Mouse (Mus musculus): ENCODE data around the gene Vars.
"Not testable (repeated sequence)": the region's sequence is repeated elsewhere in the genome, so short reads cannot be mapped to it uniquely, and the experiment has no call there.

Vars gene

DNA sequence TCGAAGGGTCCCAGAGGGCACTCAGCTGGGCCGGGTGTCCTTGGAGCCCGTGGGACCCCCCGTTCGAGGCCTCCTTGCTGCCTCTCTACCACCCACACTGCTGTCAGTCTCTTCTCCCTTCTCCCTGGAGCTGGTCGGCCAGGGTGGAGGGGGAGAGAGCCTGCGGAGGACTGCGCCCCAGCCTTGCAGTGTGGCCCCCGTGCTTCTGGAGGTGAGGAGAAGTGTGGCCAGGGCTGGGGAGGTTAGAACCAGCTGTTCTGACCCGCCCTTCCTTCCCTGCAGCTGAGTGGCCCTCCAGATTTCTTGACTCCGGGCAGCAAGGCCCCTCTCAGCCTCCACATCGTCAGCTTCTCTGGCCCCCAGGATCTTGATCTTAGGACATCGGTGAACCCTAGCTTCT is 23.5 kb downstream of the Vars start:
- DNase-seq (ENCODE audit: low read depth): no peak

DNA sequence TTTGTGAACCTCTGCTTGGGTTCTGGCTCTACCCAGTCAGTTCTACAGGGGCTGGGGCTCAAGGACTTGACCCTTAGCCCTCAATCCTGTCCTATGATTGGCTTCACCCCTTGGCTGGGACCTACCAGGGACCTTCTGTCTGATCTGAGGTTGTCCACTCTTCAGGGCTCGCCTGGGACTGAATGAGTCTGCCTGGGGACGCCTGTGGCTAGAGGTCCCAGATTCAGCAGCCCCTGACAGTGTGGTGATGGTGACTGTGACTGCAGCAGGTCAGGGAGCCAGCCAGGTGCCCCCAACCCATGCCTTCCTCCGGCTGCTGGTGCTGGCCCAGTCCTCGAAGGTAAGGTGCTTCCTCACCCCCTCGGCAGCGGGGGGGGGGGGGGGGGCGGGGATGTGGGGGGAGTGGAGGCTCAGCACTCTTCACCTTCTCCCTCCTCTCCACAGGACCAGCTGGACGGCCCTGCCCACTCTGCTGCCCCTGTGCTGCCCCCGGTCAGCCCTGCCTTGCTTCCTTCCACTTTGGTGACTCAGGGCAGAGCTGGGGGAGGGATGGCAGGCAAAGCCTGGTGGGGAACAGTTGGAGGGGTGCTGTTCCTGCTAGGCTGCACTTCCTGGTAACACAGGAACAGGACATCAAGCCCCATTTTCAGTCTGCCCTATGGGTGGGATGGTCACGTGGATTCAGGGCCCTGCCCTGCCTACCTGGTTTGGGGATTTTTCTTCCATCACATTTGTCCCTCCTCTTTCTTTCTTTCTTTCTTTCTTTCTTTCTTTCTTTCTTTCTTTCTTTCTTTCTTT is 24.1 kb downstream of the Vars start:
- DNase-seq (ENCODE audit: low read depth): no peak

- no peak for DNase-seq (ENCODE audit: low read depth)
Measured at GRCm38 (mm10) chr17:35026206-35026605, 25.4 kb downstream of the Vars start.

DNA sequence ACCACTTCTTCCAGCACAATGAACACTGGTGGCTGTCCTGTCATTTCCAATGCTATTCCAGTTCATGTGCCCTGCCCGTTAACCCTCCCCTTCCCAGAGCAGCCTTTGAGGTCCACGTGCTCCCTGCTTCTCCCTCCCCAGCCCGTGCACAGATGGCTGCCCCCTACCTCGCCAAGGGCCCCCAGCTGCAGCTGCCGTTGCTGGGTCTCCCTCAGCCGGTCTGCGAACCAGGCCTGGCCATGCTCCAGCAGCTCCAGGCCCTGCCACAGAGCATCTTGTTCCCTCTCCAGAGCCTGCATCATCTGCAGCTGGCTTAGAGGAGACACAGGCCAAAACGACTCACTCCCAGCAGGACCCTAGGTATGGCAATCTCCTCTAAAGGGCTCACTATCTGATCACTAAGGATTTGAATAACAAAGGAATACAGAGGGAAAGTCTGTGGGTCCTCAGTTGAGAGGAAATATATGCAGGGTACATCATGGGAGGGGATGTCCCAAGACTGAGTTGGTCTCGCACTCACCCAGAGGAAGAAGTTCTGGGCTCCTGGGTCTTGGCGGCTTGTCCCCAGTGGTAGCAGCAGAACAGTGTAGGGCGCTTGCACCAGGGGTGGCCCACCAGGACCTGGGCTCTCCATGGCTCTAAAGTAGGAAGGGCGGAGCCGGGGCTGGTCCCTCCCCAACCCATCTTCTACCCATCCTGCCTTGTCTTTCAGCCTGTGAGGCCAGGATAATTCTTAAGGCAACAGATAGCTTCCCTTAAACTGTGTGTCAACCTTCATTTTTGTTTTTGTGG is 26.7 kb downstream of the Vars start, which contains the start of gene Sapcd1:
Sapcd1 (minus strand) TSS at position 740 of the 792 bp plus-strand sequence.
- DNase-seq (ENCODE audit: low read depth): no peak

DNA sequence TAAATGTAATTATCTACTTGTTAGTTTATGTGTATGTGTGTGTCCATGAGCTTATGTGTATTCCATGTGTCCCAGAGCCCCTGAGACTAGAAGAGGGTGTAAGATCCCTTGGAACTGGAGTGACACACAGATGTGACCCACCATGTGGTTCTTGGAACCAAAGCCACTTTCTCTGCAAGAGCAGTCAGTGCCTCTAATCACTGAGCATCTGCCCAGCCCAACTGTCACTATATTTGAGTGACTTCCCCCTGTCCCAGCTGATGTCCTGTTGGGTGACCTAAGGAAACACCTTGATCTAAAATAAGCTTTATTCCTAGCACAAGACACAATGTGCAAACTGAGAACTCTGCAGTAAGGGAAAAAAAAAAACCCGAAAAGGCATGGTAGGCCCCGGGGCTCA is 27.5 kb downstream of the Vars start:
- DNase-seq (ENCODE audit: low read depth): no peak

GRCm38 (mm10) chr17:35029691-35030532 is 29.1 kb downstream of the Vars start:
- no peak for DNase-seq (ENCODE audit: low read depth)

DNA sequence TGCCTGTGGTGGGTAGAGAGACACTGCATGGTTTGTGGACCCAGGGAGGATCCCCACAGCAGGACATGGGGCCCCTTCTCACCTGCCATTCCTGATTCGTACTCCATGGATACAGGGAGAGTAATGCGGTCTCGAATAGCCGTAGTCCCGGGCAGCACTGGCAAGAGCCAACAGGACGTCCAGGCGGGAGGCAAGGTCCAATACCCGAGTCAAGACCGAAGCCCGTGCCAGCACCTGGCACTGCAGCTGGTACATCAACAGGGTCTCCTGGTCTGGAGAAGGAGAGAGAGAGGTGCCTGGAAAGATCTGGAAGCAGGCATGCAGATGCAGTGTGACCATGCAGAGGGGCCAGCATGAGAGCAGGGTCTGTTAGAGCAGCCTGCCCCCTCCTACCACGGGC is 30.5 kb downstream of the Vars start:
- no peak for DNase-seq (ENCODE audit: low read depth)

- DNase-seq (ENCODE audit: low read depth): no peak
Measured at GRCm38 (mm10) chr17:35031880-35032279, 31.1 kb downstream of the Vars start.

DNA sequence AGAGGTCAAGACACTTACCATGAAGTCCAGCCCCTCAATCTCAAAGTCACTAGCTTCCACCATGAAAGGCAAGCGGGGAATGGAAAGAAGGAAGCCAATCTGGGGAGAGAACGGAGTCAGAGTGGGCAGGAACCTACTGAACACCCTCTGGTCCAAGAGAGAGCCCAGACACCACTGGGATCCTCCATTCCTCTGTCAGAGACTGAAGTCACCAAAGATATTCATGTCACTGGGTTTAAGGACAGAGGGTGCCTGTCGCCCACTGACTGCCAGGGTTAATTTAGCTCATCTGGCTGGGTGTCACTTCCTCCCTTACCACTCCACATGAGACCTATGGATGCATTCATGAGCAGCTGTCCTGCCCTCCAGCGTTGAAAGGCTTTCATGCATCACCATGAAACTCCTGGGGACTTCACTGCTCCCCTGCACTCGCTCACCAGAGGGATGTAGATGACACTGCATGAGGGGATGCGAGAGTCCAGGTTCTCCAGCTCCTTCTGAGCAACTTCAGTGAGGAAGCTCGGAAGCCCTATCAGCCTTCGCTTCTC is 31.6 kb downstream of the Vars start:
- no peak for DNase-seq (ENCODE audit: low read depth)

DNA sequence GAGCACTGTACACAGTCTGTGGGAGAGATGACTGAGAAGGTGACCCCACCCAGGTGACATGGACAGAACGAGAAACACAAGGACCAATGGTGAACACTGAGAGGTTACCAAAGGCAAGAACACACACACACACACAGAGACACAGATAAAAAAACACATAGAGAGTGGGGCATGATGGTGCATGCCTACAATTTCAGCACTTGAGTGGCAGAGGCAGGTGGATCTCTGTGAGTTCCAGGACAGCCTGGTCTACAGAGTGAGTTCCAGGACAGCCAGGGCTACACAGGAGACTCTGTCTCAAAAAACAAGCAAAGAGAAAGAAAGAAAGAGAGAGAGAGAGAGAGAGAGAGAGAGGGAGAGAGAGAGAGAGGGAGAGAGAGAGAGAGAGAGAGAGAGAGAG is 32.9 kb downstream of the Vars start:
- not testable (repeated sequence) for DNase-seq (ENCODE audit: low read depth)

DNA sequence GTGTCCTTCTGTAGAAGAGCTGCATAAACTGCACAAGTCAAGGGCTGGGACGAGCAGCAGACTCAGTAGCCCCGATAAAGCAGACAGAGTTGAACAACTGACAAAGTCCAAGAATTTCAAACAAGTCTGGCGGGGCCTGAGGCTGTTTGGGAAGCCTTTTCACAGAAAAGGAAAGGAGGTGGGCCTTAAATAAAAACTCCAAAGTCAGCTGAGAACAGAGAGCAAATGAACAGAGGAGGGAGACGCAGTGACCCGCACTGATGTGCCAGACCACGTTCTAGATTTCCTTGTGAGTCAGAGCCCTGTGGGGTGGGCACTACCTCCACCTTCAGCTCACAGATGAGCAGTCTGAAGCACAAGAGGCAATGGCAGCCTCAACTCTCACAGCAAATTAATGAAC is 34.1 kb downstream of the Vars start:
- no peak for DNase-seq (ENCODE audit: low read depth)

DNA sequence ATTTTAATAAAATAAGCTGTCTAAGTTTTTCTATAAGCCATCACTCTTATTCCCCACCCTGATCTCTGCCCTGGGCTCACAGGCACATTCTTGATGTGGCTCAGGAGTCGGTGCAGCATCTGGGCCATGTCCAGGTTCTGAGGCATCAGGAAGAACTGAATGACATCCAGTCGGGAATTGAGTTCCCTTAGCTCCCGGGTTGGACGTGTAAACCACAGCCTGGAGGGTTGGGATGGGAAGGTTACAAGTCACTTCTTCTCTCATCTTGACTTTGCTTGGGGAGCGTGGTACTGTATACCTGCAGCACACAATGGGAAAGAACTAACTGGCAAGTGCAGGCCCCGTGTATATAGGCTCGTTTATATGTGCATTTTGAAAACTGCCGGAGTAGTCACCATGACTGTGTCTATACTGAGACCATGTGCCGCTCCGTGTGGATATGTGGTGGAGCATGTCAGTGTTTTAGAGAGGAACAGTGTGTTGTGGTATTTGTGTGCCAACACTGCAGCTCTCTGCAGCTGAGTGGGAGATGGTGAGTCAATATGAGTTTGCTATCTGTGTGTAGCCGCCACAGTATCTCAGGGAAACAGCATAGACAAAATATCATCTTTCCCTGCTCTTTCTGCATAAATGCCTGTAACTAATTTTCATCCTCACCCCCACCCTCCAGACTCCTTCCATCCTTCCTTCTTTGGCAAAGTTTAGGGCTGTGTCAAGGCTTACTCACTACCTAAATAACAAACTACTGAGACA is 38.5 kb downstream of the Vars start:
- DNase-seq (ENCODE audit: low read depth): no peak

GRCm38 (mm10) chr17:35043794-35044193 is 43.0 kb downstream of the Vars start:
- DNase-seq (ENCODE audit: low read depth): no peak

GRCm38 (mm10) chr17:35044904-35045806 is 44.4 kb downstream of the Vars start:
- no peak for DNase-seq (ENCODE audit: low read depth)

DNA sequence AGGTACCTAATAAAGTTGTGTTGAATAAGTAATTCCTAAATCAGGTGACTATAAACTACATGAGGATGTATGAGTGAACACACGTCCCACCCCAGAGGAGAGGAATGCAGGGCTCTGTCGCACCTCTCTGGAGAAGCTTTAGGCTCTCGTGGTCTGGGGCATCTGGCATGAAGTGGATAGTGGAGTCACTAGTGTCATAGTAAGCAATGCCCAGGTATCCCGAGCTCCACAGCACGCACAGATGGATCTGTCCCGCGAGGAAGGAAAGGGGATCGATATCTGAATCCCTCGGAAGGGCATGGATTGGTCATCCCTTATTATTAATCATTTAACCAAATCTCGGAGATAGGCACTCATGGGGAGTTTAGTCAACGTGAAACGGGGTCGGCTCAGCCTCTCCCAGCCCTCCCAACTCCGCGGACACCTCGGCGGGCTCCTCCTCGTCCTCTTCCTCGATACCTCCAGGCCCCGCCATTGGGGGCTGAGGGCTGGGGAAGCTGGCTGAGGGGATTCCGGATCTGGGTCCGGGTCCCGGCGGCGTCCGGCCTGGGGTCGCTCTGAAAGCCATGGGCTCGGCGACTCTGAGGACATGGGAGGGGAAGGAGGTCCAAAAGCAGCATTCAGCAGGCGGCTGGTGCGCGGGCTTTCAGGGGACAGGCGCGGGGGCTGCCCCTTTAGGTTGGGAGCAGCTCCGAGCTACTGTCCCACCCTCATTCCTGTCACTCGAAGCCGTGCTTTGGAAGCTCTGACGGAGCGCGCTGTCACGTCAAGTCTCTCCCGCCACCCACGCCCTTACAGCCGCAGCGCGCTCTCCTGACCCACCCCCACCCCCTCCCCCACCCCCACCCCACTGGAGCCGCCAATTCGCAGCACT is 45.3 kb downstream of the Vars start:
- no peak for DNase-seq (ENCODE audit: low read depth)

GRCm38 (mm10) chr17:35046681-35047455 is 46.1 kb downstream of the Vars start, which contains the start of gene Msh5:
TSS of gene Msh5 (minus strand) at chr17:35046745.
- peak; percentile 97 for DNase-seq (ENCODE audit: low read depth)

- no peak for DNase-seq (ENCODE audit: low read depth)
Measured at GRCm38 (mm10) chr17:35047688-35048087, 46.9 kb downstream of the Vars start.

- no peak for DNase-seq (ENCODE audit: low read depth)
Measured at GRCm38 (mm10) chr17:35048149-35048931, 47.6 kb downstream of the Vars start.
